Mouse (Mus musculus): Measurements from ENCODE around the gene Mfap5. TPM values are rescaled to one million over a fixed set of nuclear protein-coding genes. Genes with fewer than 3 reads are reported as not detected.

Mfap5 gene
- polyA plus RNA-seq, 1 experiment from 2014 or later: 1.6 TPM

DNA sequence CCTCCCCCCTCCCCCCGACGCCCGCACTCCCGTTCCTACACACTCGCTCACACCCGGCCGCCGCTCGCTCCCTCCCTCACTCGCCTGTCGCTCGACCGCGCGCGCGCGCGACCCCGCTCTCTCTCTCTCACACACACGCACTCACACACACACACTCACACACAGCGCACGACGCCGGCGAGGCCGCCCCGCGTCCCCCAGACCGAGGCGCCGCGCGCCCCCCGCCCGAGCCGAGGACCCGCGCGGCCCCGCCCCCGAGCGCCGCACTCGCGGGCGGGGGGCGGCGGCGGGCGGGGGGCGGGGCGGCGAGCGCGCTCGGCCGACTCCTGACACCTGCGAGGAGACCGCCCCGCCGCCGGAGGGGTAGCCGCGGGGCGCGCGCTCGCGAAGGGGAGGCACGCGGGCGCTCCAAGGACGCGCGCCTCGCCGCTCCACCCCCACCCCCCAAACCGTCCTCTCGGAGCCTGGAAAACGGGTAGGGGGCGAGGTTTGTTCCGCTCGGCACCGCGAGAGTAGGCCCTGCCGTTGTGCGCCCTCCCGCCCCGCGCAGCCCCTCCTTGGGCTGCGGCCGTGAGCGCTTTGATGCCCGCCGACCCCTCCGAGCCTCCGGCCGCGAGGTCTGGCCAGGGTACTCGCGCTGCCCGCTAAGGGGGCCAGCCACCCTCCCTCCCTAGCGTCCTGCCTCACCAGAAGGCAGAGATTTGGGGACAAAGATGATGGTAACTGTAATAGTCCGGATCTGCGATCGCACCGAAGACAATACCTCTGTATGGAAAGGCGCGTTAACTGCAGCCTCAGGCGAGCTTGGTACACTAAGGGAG, 19.1 kb upstream of the Mfap5 start:
- ATAC-seq (ENCODE audit: low FRiP score): peak; percentile 91
- Histone ChIP-seq H3K9ac (ENCODE audit: low read depth, low read length) (peak overlapping the region; percentile 83), H3K4me3 (ENCODE audit: low read depth, low read length) (peak overlapping the region; percentile 66), H3K9me3 (ENCODE audit: control insufficient read depth, low read length) (no peaks in the 10 kb centered on the region), H3K27ac (ENCODE audit: low read depth, low read length) (peak overlapping the region; percentile 97), H3K4me2 (replicated peaks; ENCODE audit: low read depth, low read length) (peak overlapping the region; percentile 62), H3K4me1 (replicated peaks; ENCODE audit: control insufficient read depth, insufficient read depth, low read length) (0 out of 2 replicates have a peak, but pooled peaks cover 2% of the 10 kb centered on the region), H3K36me3 (ENCODE audit: control insufficient read depth, insufficient read depth, low read length) (no peaks in the 10 kb centered on the region), H3K27me3 (ENCODE audit: control insufficient read depth, insufficient read depth, low read length) (no peaks in the 10 kb centered on the region)
- peak; percentile 93 for DNase-seq (ENCODE audit: low spot score)
- under 1% methylated on average over 55 of the region's 111 CpGs for WGBS

DNA sequence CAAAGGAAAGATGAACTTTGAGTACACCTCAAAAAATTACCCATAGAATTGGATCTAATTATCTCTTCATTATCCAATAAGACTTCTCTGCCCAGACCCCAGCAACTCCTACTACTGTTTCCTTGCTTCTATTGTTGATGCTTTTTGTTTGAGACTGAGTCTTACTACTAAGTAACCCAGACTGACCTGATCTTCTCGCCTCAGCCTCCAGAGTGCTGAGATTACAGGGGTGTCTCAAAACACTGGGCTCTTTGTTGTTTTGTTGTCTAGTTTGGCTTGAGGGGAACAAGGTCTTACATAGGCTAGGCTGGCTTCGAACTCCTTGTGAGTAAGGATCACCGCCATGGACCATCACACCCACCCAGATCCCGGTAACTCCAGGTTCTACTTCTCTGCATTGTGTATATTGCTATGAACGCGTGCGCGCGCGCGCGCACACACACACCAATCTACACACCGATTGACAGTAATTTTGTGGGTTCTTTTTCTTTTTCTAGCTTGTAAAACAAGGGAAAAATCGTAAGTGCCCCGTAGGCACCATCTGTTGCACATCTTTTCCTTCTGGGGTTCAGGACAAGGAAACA, 14.6 kb upstream of the Mfap5 start:
- Histone ChIP-seq H3K9ac (ENCODE audit: low read depth, low read length) (peak overlapping the region; percentile 13), H3K27me3 (ENCODE audit: control insufficient read depth, insufficient read depth, low read length) (no peaks in the 10 kb centered on the region), H3K9me3 (ENCODE audit: control insufficient read depth, low read length) (no peaks in the 10 kb centered on the region), H3K27ac (ENCODE audit: low read depth, low read length) (peak overlapping the region; percentile 67), H3K4me1 (replicated peaks; ENCODE audit: control insufficient read depth, insufficient read depth, low read length) (peaks cover 7% of the 10 kb centered on the region; the same call in 1 of the 2 replicates), H3K4me2 (replicated peaks; ENCODE audit: low read depth, low read length) (peak overlapping the region; percentile 35), H3K36me3 (ENCODE audit: control insufficient read depth, insufficient read depth, low read length) (no peaks in the 10 kb centered on the region), H3K4me3 (ENCODE audit: low read depth, low read length) (peak overlapping the region; percentile 26; the same call in 1 of the 2 replicates)
- no peak for ATAC-seq (ENCODE audit: low FRiP score)
- 25% methylated on average over 15 of the region's 15 CpGs for WGBS
- peak; percentile 60 for DNase-seq (ENCODE audit: low spot score)

DNA sequence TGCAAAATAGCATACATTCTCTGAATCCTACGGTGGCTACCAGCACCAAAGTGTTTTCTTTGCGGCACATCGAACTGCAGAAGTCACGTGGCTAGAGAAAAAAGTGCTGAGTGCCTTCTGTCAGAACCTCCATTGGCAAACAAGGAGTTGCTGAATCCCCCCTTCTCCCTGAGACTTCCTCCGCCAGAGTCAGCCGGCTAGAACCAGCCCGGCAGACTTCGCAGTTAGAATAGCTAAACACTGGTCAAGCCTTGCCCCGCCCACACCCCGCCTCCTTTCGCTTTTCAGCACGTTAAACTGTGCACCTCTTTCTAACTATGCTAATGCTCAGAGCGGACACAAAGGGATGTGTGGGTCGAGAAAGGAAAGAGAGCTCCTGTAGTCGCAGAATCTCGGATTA, 14.1 kb upstream of the Mfap5 start:
- H3K27ac ChIP-seq (ENCODE audit: low read depth, low read length): peak overlapping the region; percentile 67
- WGBS: 0% methylated on average over 16 of the region's 16 CpGs
- DNase-seq (ENCODE audit: low spot score) (peak; percentile 96), ATAC-seq (ENCODE audit: low FRiP score) (peak; percentile 82)
- no peaks in the 10 kb centered on the region for H3K36me3 ChIP-seq (ENCODE audit: control insufficient read depth, insufficient read depth, low read length)
- H3K27me3 ChIP-seq (ENCODE audit: control insufficient read depth, insufficient read depth, low read length): no peaks in the 10 kb centered on the region
- H3K9me3 ChIP-seq (ENCODE audit: control insufficient read depth, low read length): no peaks in the 10 kb centered on the region
- H3K4me1 ChIP-seq (replicated peaks; ENCODE audit: control insufficient read depth, insufficient read depth, low read length): peaks cover 7% of the 10 kb centered on the region; the same call in 1 of the 2 replicates
- H3K4me3 ChIP-seq (ENCODE audit: low read depth, low read length): peak overlapping the region; percentile 26
- peak overlapping the region; percentile 35 for H3K4me2 ChIP-seq (replicated peaks; ENCODE audit: low read depth, low read length)
- peak overlapping the region; percentile 13 for H3K9ac ChIP-seq (ENCODE audit: low read depth, low read length)

DNA sequence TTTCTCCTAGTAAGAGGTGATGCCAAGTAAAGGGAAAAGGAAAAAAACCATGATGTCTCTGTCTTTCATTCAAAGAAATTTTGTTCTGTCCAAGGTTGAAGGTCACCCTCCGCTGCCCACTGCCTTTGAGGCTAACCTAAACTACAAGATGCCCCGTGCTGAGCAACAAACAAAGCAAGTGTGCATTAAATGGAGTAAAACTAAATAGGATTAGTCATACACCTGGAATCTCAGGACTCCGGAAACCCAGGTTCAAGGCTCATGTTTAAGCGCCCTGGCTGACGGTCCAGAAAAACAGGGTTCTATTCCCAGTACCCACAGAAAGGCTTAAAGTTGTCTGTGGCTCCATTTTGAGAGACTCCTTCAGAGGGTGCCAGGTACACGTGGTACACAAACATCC, 13.2 kb upstream of the Mfap5 start:
- H3K4me2 ChIP-seq (replicated peaks; ENCODE audit: low read depth, low read length): no peak overlapping the region
- peaks cover 7% of the 10 kb centered on the region; the same call in 1 of the 2 replicates for H3K4me1 ChIP-seq (replicated peaks; ENCODE audit: control insufficient read depth, insufficient read depth, low read length)
- H3K9me3 ChIP-seq (ENCODE audit: control insufficient read depth, low read length): no peaks in the 10 kb centered on the region
- WGBS: 36% methylated on average over 6 of the region's 6 CpGs
- no peak for ATAC-seq (ENCODE audit: low FRiP score)
- no peak overlapping the region for H3K27ac ChIP-seq (ENCODE audit: low read depth, low read length)
- DNase-seq (ENCODE audit: low spot score): peak; percentile 13
- no peaks in the 10 kb centered on the region for H3K36me3 ChIP-seq (ENCODE audit: control insufficient read depth, insufficient read depth, low read length)
- H3K9ac ChIP-seq (ENCODE audit: low read depth, low read length): no peak overlapping the region
- no peak overlapping the region for H3K4me3 ChIP-seq (ENCODE audit: low read depth, low read length)
- no peaks in the 10 kb centered on the region for H3K27me3 ChIP-seq (ENCODE audit: control insufficient read depth, insufficient read depth, low read length)

DNA sequence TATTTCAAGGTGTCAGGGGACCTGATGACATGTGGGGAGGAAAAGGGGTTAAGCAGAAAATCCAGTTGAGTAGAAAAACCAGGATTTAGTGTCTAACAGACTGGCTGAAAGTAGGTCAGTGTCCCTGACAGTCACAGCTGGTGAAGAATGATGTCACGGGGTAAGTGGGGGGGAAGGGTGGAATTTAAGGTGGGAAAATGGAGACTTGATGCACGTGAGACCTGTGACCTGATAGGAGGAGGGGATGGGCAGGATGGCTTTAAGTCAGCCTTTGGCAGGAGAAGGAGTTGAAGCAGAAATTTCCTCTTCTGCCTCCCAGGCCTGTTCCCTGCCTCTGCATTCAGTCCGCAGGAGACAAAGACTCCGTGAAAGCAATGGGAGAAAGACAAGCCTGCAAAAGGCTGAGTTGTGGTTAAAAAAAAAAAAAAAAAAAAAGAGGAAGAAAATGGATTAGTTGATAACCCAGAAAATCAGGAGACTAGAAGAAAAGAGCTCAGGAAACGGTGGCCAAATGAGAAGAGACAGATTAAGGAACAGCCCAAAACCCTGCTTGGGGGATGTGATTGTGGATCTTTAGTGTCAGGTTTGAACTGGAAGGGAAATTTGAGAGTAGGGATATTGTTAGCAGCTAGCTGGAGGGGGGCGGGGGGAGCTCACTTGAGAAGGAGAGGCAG, 11.7 kb upstream of the Mfap5 start:
- no peaks in the 10 kb centered on the region for H3K27me3 ChIP-seq (ENCODE audit: control insufficient read depth, insufficient read depth, low read length)
- peaks cover 7% of the 10 kb centered on the region; the same call in 1 of the 2 replicates for H3K4me1 ChIP-seq (replicated peaks; ENCODE audit: control insufficient read depth, insufficient read depth, low read length)
- no peak overlapping the region for H3K4me2 ChIP-seq (replicated peaks; ENCODE audit: low read depth, low read length)
- H3K9ac ChIP-seq (ENCODE audit: low read depth, low read length): no peak overlapping the region
- no peak overlapping the region for H3K4me3 ChIP-seq (ENCODE audit: low read depth, low read length)
- DNase-seq (ENCODE audit: low spot score) (peak; percentile 35), ATAC-seq (ENCODE audit: low FRiP score) (no peak)
- H3K27ac ChIP-seq (ENCODE audit: low read depth, low read length): no peak overlapping the region
- no peaks in the 10 kb centered on the region for H3K9me3 ChIP-seq (ENCODE audit: control insufficient read depth, low read length)
- WGBS: 28% methylated on average over 6 of the region's 6 CpGs
- no peaks in the 10 kb centered on the region for H3K36me3 ChIP-seq (ENCODE audit: control insufficient read depth, insufficient read depth, low read length)

DNA sequence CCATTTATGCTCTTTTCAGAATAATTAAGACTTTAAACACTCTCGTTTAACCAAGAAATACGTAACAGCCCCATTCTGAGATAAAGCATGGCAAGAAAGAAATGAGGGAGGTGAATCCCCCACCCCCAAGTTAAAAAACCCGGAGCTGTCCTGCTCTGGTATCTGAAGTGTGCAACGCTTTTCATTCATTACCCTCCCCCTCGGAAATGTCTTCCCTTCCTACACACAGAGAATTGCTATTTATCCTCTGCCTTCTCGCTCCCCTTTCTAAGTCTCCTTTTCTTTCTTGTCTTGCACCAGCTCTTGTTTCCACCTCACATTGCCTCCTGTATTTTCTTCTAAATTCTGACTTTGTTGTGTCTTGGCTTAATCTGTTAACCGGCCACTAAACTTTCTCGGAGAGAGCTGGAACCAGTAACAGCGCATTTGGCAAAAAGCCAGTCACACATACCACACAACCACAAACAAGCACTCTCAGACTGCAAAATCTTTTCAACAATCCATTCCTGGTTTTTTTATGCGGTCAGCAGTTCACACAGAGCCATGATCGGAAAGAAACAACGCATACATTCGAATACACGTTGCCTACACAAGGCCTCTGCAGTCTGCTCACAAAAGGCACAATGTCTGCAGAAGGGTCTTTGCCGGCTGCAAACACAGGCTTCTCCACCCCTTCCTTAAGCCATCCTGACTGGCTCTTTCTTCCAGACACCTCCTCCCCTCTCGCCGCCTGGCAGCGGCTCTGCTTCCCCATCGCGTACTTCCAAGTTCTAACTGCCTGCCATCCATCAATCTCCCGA, 10.4 kb upstream of the Mfap5 start:
- Histone ChIP-seq H3K9ac (ENCODE audit: low read depth, low read length) (peak overlapping the region; percentile 42; the same call in 1 of the 2 replicates), H3K4me1 (replicated peaks; ENCODE audit: control insufficient read depth, insufficient read depth, low read length) (peaks cover 7% of the 10 kb centered on the region; the same call in 1 of the 2 replicates), H3K4me2 (replicated peaks; ENCODE audit: low read depth, low read length) (peak overlapping the region; percentile 20; the same call in 1 of the 2 replicates), H3K27me3 (ENCODE audit: control insufficient read depth, insufficient read depth, low read length) (no peaks in the 10 kb centered on the region), H3K4me3 (ENCODE audit: low read depth, low read length) (no peak overlapping the region), H3K36me3 (ENCODE audit: control insufficient read depth, insufficient read depth, low read length) (no peaks in the 10 kb centered on the region), H3K27ac (ENCODE audit: low read depth, low read length) (peak overlapping the region; percentile 80), H3K9me3 (ENCODE audit: control insufficient read depth, low read length) (no peaks in the 10 kb centered on the region)
- ATAC-seq (ENCODE audit: low FRiP score) (peak; percentile 53), DNase-seq (ENCODE audit: low spot score) (peak; percentile 72)
- WGBS: 11% methylated on average over 21 of the region's 21 CpGs

DNA sequence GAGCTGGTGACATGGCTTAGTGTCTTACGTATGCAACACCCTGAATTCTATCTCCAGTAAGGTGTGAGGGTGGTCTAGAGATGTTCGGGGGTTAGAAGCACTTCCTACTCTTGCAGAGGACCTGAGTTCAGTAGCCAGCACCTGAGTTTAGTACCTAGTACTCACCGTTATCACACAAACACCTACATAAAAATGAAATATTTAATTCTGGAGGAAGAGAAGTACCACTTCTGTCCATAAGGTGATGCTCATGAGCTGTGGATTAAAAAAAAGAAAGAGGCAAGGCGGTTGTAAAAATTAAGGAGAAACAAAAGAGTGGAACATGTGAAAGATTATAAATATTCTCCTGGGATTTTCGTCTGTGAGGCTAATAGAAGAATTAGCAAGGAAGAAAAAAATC, 9.1 kb upstream of the Mfap5 start:
- Histone ChIP-seq H3K36me3 (ENCODE audit: control insufficient read depth, insufficient read depth, low read length) (no peaks in the 10 kb centered on the region), H3K4me1 (replicated peaks; ENCODE audit: control insufficient read depth, insufficient read depth, low read length) (peaks cover 6% of the 10 kb centered on the region; the same call in 1 of the 2 replicates), H3K9me3 (ENCODE audit: control insufficient read depth, low read length) (no peaks in the 10 kb centered on the region), H3K27ac (ENCODE audit: low read depth, low read length) (no peak overlapping the region), H3K4me3 (ENCODE audit: low read depth, low read length) (no peak overlapping the region), H3K27me3 (ENCODE audit: control insufficient read depth, insufficient read depth, low read length) (no peaks in the 10 kb centered on the region), H3K9ac (ENCODE audit: low read depth, low read length) (no peak overlapping the region), H3K4me2 (replicated peaks; ENCODE audit: low read depth, low read length) (no peak overlapping the region)
- peak; percentile 53 for DNase-seq (ENCODE audit: low spot score)
- 37% methylated on average over 5 of the region's 5 CpGs for WGBS
- ATAC-seq (ENCODE audit: low FRiP score): 0 out of 2 replicates have a peak, but pooled peaks have one; percentile 15

DNA sequence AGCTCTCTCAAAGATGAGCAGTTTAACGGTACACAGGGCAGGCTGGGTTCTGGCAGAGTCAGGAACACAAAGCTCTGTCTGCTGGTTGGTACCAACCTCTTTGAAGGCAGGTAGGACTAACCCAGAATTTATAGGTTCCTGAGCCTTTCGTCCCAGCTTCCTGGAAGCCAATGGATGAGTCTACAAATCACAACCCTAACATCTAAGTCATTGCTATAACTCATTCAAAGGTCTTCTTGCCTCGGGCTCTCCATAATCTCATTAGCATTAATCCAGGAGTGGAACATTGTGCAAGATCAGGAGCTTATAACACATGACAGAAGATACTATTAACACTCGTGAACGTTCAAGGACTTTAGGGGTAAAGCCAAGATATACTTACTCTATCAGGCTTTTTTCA, 7.0 kb upstream of the Mfap5 start, which contains the start of gene Rimklb:
Gene Rimklb, minus strand, starts transcription at position 101 of the 400 bp plus-strand sequence.
- Histone ChIP-seq H3K27me3 (ENCODE audit: control insufficient read depth, insufficient read depth, low read length) (no peaks in the 10 kb centered on the region), H3K27ac (ENCODE audit: low read depth, low read length) (no peak within 1 kb of the TSS), H3K9ac (ENCODE audit: low read depth, low read length) (no peak within 1 kb of the TSS), H3K4me1 (replicated peaks; ENCODE audit: control insufficient read depth, insufficient read depth, low read length) (peaks cover 6% of the 10 kb centered on the region; the same call in 1 of the 2 replicates), H3K9me3 (ENCODE audit: control insufficient read depth, low read length) (no peaks in the 10 kb centered on the region), H3K4me2 (replicated peaks; ENCODE audit: low read depth, low read length) (no peak within 1 kb of the TSS), H3K36me3 (ENCODE audit: control insufficient read depth, insufficient read depth, low read length) (no peaks in the 10 kb centered on the region), H3K4me3 (ENCODE audit: low read depth, low read length) (no peak within 1 kb of the TSS)
- ATAC-seq (ENCODE audit: low FRiP score) (no peak), DNase-seq (ENCODE audit: low spot score) (no peak)
- 88% methylated on average over 5 of the region's 5 CpGs for WGBS
